Mouse (Mus musculus) adrenal gland, postnatal 10 days (tissue): ENCODE measurements around the gene Rnf224. TPM values are rescaled to one million over a fixed set of nuclear protein-coding genes. Genes with fewer than 3 reads are reported as not detected.
A peak's percentile ranks its signal among the peaks of the same experiment; 100 is the strongest.

Experiments used
- DNase-seq: peaks from one replicate; pipeline ENCODE4 v3.0.0; 2021; ENCODE audit warnings: mixed read lengths
- total RNA-seq, 2 experiments: library from RNA; stranded (reverse); gene quantifications; 2 replicates each; pipeline ENCODE4 v1.2.3; 2021

The Rnf224 gene
- total RNA-seq, 2 experiments from 2014 or later = not detected

- no peak for DNase-seq
Measured at GRCm38 (mm10) chr2:25225811-25226379, 10.7 kb downstream of the Rnf224 start.

DNA sequence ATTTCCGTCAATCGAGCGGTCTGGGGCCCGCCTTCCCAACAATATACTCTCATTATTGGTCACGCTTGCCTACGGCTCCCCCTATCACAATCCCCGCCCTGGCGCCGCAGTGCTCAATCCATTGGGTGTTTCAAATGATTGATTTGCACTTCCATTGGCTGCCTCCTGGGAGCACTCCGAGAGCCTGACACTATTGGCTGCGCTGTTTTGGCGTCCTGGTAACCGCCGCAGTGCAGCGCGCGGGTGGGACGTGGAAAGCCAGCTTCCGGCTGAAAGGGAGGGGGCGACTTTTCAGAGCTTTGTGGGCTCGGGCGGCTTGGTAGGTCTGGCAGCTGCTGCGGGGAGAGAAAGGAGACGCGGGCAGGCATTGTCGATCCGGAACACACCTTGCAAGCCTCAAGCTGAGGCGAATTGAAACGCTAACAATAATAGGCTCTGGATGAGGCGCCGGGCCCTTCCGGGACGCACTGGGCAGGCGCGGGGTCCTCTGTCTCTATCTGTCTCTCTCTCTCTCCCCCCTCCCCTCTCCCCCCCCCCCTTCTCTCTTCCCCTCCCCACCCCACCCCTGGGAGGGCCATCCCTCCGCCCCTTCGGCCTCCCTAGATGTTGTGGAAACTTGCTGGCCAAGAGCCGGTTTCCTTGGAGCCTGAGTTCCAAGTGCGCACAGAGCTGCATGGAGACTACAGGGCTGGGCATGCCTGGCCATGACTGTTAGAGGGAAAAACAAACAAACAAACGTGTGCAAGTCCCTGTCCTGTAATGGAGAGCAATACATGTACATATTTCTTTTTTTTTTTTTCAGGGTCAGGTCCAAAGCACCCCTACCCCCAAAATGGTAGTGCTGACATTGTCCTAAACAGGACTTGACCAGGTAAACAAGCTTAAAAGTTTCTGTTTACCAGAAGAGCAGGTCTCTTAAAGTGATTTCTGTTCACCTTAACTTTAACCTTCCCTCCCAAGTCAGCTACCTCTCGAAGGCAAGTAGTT lies 11.5 kb downstream of the Rnf224 start:
- DNase-seq = peak; percentile 97

DNA sequence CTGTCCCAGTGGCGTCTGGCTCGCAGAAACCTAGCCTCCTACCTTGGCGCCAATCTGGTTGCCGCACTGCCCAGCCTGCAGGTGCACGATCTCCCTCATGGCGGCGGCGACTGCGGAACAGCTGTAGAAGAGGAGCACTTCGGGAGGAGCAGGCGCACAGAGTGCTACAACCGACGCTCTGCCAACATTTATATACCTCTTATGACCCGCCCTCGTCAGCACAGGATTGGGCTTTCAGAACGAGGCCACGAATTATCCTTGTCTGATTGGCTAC lies 12.2 kb downstream of the Rnf224 start, which contains the start of gene Tubb4b:
Tubb4b (minus strand) TSS at position 211 of the 274 bp plus-strand sequence.
- DNase-seq = no peak

- peak; percentile 92 for DNase-seq
Measured at GRCm38 (mm10) chr2:25223681-25224491, 12.7 kb downstream of the Rnf224 start.

DNA sequence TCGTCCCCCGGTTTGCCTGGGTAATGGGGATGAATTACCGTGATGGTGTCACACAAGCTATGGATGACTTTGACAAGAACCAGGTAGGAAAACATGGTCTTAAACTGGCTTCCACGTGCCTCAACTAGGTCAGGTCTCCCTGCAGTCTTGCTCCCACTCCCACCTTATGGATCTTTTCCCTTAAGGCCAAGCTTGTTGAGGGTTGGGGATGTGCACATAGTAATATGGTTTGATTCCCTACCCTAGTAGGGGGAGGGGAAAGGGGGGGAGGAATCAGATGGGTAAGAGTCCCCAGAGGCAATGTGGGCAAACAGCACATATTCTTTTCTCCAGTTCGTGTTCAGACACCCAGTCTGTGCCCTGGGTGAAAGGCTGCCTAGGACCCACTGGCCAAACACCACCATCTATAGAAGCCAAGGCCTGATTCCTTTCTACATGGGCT lies 15.2 kb downstream of the Rnf224 start:
- no peak for DNase-seq

DNA sequence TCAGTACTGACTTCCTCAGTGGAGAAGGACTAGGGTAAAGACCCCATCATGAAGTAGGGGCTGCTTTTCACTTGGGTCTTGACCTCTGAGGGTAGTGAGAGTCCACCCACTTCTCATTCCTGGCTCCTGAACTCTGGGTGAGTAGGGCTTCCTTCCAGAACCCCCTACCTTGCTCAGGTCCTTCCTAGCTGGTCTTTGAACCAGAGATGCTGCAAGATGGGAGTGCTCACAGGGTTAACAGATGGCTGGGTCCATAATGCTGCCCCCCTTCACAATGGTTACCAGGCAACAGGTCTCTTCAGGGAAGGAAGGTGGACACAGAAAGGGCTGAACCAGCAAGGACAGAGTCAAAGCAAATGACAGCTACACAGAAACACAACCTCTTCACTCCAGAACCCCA lies 18.1 kb downstream of the Rnf224 start, which contains the start of gene Fam166a:
Fam166a (plus strand) TSS at position 301 of the 400 bp plus-strand sequence.
- DNase-seq = no peak

DNA sequence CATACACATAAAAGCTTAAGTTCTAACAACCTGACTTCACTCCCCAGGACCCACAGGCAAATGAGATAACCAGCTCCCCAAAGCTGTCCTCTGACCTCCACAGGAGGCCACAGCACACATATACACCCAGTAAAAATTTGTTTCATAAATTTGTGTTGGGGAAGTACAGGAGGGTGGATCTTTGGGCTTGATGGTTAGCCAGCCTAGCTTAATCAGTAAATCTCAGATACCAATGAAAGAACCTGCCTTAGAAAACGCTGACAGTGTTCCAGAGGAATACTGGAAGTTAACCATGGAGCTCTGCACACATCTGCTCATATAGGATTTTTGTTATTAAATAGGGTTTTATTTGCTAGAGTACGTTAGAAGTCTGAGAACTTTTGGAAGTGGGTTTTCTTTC lies 18.9 kb downstream of the Rnf224 start:
- no peak for DNase-seq

DNA sequence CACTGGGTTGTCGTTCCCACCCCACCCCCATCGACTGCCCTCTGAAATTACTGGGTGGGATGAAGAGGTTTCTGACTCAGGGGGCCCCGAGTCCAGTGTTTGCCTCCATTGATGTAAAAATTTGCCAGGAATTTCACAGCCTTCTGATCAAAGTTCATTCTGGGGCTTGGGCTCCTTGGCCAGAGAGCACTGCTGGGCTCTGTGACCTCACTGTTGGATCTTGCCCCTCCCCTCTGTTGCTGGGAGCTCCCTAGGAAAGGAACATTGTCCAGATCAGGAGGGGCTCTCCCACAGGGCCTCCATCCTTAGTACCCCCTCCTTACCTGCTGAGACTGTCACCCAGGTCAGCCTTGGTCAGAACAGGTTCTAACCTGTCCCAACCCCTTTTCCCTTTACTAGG lies 22.1 kb downstream of the Rnf224 start, which contains the start of gene Stpg3:
Stpg3 (minus strand) TSS at position 194 of the 400 bp plus-strand sequence.
- no peak for DNase-seq

DNA sequence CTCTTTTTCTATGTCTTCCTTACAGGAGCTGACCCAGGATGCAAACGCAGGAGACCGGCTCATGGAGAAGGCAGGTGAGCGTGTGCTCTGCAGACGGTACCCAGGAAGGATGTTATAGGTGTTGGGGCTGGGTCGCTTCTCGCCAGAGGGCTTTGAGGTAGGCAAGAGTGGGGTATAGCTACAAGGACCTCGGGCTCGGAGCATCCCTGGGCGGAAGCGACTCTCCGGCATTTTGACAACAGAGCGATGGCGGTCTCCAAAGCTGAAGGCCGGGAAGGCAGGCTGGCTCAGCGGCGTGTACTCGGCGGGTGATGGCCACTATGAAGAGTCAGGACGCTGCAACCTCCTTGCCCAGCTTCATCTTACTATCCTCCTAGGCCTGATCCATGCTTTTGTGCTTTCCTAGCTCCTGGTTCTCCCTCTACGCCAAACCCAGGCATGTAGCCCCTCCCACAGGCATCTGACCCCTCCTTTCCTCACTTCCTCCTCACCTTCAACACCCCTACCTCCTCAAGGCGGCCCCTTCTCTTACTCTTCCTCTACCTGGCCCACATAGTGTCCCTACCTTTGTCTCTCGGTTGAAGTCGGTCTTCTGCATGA lies 23.2 kb downstream of the Rnf224 start:
- DNase-seq = no peak

DNA sequence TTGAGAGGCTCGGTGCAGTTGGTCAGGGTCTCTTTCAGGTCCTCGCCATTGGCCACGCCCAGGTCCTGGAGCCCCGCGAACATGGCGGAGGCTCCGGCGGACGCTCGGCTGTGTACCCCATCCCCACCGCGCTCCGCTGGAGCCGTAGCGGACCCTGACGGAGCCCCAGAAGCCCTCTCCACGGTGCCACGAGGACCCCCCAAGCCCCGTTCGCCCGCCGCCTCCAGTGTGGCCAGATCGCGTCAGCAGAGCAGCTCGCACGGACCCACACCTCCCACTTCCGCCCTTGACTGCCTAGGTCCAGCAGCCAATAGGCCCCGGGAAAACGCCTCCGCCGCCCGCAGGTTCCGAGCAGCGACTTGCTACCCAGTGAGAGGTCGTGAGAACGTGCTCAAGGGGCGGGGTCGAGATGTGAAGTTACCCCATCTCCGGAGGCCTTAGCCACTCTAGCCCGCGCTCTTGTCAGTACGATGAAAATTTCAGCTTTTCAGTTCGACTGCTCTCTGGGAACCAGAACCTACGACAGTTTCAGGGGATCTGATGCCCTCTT lies 25.4 kb downstream of the Rnf224 start, which contains the start of gene Nelfb:
Nelfb (minus strand) TSS at position 369 of the 550 bp plus-strand sequence.
- peak; percentile 94 for DNase-seq

DNA sequence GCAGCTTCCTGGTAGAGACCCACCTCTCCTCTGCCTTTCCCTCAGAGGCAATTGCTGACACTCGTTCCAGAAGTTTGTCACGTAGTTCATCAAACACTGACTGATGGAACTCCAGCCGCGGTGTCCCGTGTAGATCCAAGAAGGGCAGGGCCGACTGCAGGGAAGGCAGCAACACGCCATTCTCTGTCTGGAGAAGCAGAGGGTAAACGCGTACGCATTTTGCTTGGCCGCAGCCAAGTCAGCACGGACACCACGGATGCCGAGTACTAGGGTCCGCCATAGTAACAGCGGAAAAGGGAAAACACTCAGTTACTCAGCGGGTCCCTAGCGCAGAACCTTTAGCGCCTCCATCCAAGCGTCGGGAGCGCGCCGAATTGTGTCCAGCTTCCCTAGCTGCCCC lies 25.9 kb downstream of the Rnf224 start:
- no peak for DNase-seq

DNA sequence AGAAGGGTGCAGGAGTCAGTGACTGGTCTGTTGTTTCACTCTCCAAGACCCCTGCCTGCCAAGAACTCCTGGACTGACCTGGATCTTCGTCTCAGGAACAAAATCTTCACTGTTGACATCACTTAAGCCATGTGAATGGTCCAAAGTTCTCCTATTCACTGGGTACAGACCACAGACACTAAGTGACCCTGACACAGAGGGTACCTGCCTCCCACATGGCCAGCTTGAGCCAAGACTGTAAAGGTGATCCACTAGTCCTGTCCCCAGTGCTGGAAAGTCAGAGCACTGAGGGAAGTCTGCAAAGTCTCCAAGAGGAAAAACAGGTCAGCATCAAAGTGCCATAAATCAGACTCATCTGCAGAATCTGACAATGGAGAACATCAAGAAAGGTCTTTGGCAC lies 29.0 kb downstream of the Rnf224 start:
- DNase-seq = no peak

- no peak for DNase-seq
Measured at GRCm38 (mm10) chr2:25203631-25204214, 32.9 kb downstream of the Rnf224 start.

GRCm38 (mm10) chr2:25200631-25201030 lies 36.0 kb downstream of the Rnf224 start:
- DNase-seq = no peak

DNA sequence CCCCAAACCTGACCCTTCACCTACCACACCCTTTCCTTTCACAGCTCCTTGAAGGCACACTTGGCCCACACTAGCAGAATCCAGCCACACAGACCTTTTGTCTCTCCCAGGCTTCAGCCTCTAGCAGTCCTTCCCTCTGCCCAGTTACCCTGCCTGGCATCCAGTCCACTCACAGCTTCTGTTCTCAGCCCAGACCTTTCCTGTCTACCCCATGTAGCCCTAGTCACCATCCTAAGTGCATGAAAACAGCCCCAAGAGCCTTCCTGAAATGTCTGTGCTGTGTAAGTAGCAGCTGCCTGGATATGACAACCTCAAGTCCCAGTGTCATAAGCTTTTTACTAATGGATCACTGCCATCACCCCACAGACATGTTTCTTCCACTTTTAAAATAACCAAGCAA lies 38.6 kb downstream of the Rnf224 start:
- DNase-seq = no peak

- no peak for DNase-seq
Measured at GRCm38 (mm10) chr2:25197191-25197590, 39.4 kb downstream of the Rnf224 start.

- DNase-seq = peak; percentile 87
Measured at GRCm38 (mm10) chr2:25196172-25196954, 40.2 kb downstream of the Rnf224 start, which contains the start of gene Tor4a. Gene Tor4a, minus strand, starts transcription at chr2:25196886.

DNA sequence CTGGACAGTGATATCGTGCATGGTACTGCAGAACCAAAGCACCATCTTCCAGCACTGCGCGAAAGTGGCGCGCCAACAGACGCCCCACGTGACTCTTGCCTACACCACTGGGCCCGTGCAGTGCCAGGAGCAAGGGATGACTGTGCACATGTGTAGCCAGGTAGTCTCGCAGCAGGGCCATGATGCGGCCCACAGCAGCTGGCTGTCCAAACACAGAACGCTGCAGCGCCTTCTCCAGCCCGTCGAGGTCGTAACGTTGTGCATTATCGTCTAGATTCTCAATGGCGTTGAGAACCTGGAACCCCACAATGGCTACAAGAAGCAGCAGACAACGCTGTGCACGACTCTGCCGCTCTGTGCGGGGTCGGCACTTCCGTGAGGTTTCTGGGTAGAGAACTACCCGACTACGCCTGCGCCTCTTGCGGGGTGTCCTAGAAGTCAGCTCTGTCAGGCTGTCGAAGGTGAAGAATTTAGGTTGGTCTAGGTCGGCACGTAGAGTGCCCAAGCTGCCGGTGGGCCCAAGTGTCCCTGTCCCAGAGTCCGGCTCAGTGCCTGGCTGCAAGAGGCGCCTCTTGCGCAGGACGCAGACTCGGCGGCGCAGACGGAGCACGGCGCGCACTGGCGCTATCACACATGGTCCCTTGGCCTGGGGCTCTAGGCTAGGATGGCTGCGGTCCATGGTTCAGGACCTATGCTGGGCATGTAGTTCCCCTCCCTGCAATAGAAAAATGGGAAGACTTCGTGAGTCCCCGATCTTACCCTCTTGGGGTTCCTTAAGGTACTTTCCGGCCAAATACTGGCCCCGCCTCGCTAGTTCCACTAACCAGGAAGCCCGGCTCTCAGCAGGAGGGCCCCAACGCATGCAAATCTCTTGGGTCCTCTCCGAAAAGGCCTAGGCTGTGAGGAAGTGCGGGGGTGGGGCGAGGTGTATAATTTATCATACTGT lies 41.1 kb downstream of the Rnf224 start:
- peak; percentile 79 for DNase-seq

DNA sequence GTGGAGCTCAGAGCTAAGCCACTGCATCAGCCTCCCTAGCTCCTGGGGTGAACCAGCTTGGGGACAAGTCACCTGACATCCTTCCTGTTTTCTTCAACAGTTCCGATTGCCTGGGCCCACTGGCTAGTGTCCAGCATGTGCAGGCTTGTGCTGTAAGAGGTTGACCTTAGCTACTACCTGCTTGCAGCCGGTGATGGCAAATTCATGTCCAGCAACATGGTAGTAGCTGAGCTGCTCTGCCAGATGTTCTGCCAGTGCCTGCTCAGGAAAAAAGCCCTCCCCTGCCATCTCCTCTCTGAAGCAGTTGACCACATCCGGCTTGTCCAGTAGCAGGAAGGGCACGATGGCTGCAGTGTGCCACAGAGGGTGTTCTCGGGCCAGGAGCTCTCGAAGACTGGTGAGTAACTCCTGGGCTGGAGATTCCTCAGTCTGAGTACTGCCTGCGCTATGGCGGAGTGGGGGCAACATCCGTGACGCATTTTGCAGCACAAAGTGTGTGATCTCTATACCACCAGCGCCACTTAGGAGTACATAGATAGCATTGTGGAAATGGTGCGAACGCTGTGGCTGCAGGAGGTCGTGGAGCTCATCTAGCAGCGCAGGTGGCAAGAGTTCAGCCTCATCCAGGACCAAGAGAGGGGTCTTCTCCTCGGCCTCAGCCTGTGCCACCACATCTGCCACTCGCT lies 42.0 kb downstream of the Rnf224 start:
- no peak for DNase-seq
